Mouse (Mus musculus): ENCODE measurements at regions not wholly inside any gene's neighbourhood (a gene's known extent, or its start where the extent isn't known, plus 50 kb on each side); places are given as distances from the start of the nearest gene placed in this dataset.

- no peaks in the 10 kb centered on the region; a peak in 1 of 4 replicates for H3K4me1 ChIP-seq (ENCODE audit: control insufficient read depth in 2 of 2, insufficient read depth in 2 of 2, low read length in 2 of 2, poor library complexity in 1 of 2)
- H3K27ac ChIP-seq (ENCODE audit: insufficient read depth, low read depth, low read length, poor library complexity, severe bottlenecking), result no peak overlapping the region
- no peak for DNase-seq (ENCODE audit: low read depth, low spot score)
- in situ Hi-C loops (cut with MboI; ENCODE audit: low sequenced_read_pairs in 2 of 2, unreplicated experiment in 2 of 2), result no loop called here
- TF ChIP-seq ZC3H11A (IDR thresholded peaks at IDR 0.05; ENCODE audit: borderline replicate concordance, low read depth, low read length) (no peak), ZNF384 (IDR thresholded peaks at IDR 0.05; ENCODE audit: low read depth, low read length) (no peak), MAFK (IDR thresholded peaks at IDR 0.05; ENCODE audit: insufficient read depth, low read depth, low read length) (no peak), HCFC1 (IDR thresholded peaks at IDR 0.05; ENCODE audit: borderline replicate concordance, insufficient read depth, low read length) (no peak), CHD2 (IDR thresholded peaks at IDR 0.05; ENCODE audit: low read depth, low read length) (no peak)
- H3K36me3 ChIP-seq (ENCODE audit: control insufficient read depth, insufficient read depth, low read length, poor library complexity, severe bottlenecking), result no peaks in the 10 kb centered on the region
- H3K9me3 ChIP-seq (ENCODE audit: control insufficient read depth, insufficient read depth, low read depth, low read length), result no peaks in the 10 kb centered on the region
- H3K4me3 ChIP-seq (ENCODE audit: insufficient read depth in 1 of 2, low read depth in 1 of 2, low read length in 2 of 2, poor library complexity in 1 of 2, severe bottlenecking in 1 of 2), result no peak overlapping the region
- H3K9ac ChIP-seq (ENCODE audit: insufficient read depth, low read depth, low read length, poor library complexity, severe bottlenecking), result no peak overlapping the region
Observed at GRCm38 (mm10) chr15:74441889-74442288, 194.3 kb downstream of the Mroh4 start.

GRCm38 (mm10) chr15:74426989-74427388, 209.2 kb downstream of the Mroh4 start:
- in situ Hi-C loops (cut with MboI; ENCODE audit: low sequenced_read_pairs in 2 of 2, unreplicated experiment in 2 of 2), result no loop called here
- Histone ChIP-seq H3K36me3 (ENCODE audit: control insufficient read depth, insufficient read depth, low read length, poor library complexity, severe bottlenecking) (no peaks in the 10 kb centered on the region), H3K27ac (ENCODE audit: insufficient read depth, low read depth, low read length, poor library complexity, severe bottlenecking) (no peak overlapping the region), H3K4me1 (ENCODE audit: control insufficient read depth in 2 of 2, insufficient read depth in 2 of 2, low read length in 2 of 2, poor library complexity in 1 of 2) (no peaks in the 10 kb centered on the region), H3K9me3 (ENCODE audit: control insufficient read depth, insufficient read depth, low read depth, low read length) (no peaks in the 10 kb centered on the region), H3K4me3 (ENCODE audit: insufficient read depth in 1 of 2, low read depth in 1 of 2, low read length in 2 of 2, poor library complexity in 1 of 2, severe bottlenecking in 1 of 2) (no peak overlapping the region), H3K9ac (ENCODE audit: insufficient read depth, low read depth, low read length, poor library complexity, severe bottlenecking) (no peak overlapping the region)
- no peak for TF ChIP-seq HCFC1 (IDR thresholded peaks at IDR 0.05; ENCODE audit: borderline replicate concordance, insufficient read depth, low read length)
- DNase-seq (ENCODE audit: low read depth, low spot score), result no peak

- in situ Hi-C loops (cut with MboI; ENCODE audit: low sequenced_read_pairs in 2 of 2, unreplicated experiment in 2 of 2), result no loop called here
- no peak for DNase-seq (ENCODE audit: low read depth, low spot score)
Observed at GRCm38 (mm10) chr15:74423001-74423400, 213.2 kb downstream of the Mroh4 start.

GRCm38 (mm10) chr15:74420550-74420949, 215.6 kb downstream of the Mroh4 start:
- DNase-seq (ENCODE audit: low read depth, low spot score), result no peak
- no peaks in the 10 kb centered on the region for H3K36me3 ChIP-seq (ENCODE audit: control insufficient read depth, insufficient read depth, low read length, poor library complexity, severe bottlenecking)
- TF ChIP-seq MAFK (IDR thresholded peaks at IDR 0.05; ENCODE audit: insufficient read depth, low read depth, low read length), result no peak
- no peak for TF ChIP-seq ZC3H11A (IDR thresholded peaks at IDR 0.05; ENCODE audit: borderline replicate concordance, low read depth, low read length)
- no peak for TF ChIP-seq CHD2 (IDR thresholded peaks at IDR 0.05; ENCODE audit: low read depth, low read length)
- TF ChIP-seq HCFC1 (IDR thresholded peaks at IDR 0.05; ENCODE audit: borderline replicate concordance, insufficient read depth, low read length), result no peak
- TF ChIP-seq ZNF384 (IDR thresholded peaks at IDR 0.05; ENCODE audit: low read depth, low read length), result no peak
- H3K9ac ChIP-seq (ENCODE audit: insufficient read depth, low read depth, low read length, poor library complexity, severe bottlenecking), result no peak overlapping the region
- in situ Hi-C loops (cut with MboI; ENCODE audit: low sequenced_read_pairs in 2 of 2, unreplicated experiment in 2 of 2), result no loop called here
- H3K4me1 ChIP-seq (ENCODE audit: control insufficient read depth in 2 of 2, insufficient read depth in 2 of 2, low read length in 2 of 2, poor library complexity in 1 of 2), result no peaks in the 10 kb centered on the region
- H3K9me3 ChIP-seq (ENCODE audit: control insufficient read depth, insufficient read depth, low read depth, low read length), result no peaks in the 10 kb centered on the region
- no peak overlapping the region for H3K4me3 ChIP-seq (ENCODE audit: insufficient read depth in 1 of 2, low read depth in 1 of 2, low read length in 2 of 2, poor library complexity in 1 of 2, severe bottlenecking in 1 of 2)
- no peak overlapping the region for H3K27ac ChIP-seq (ENCODE audit: insufficient read depth, low read depth, low read length, poor library complexity, severe bottlenecking)

More at GRCm38 (mm10) chr15:74423001-74423400, 213.2 kb downstream of the Mroh4 start:
- Histone ChIP-seq H3K9ac (ENCODE audit: insufficient read depth, low read depth, low read length, poor library complexity, severe bottlenecking) (no peak overlapping the region), H3K4me1 (ENCODE audit: control insufficient read depth in 2 of 2, insufficient read depth in 2 of 2, low read length in 2 of 2, poor library complexity in 1 of 2) (no peaks in the 10 kb centered on the region), H3K4me3 (ENCODE audit: insufficient read depth in 1 of 2, low read depth in 1 of 2, low read length in 2 of 2, poor library complexity in 1 of 2, severe bottlenecking in 1 of 2) (no peak overlapping the region), H3K9me3 (ENCODE audit: control insufficient read depth, insufficient read depth, low read depth, low read length) (no peaks in the 10 kb centered on the region), H3K36me3 (ENCODE audit: control insufficient read depth, insufficient read depth, low read length, poor library complexity, severe bottlenecking) (no peaks in the 10 kb centered on the region), H3K27ac (ENCODE audit: insufficient read depth, low read depth, low read length, poor library complexity, severe bottlenecking) (no peak overlapping the region)
- TF ChIP-seq MAFK (IDR thresholded peaks at IDR 0.05; ENCODE audit: insufficient read depth, low read depth, low read length), result no peak
- no peak for TF ChIP-seq HCFC1 (IDR thresholded peaks at IDR 0.05; ENCODE audit: borderline replicate concordance, insufficient read depth, low read length)
- TF ChIP-seq ZNF384 (IDR thresholded peaks at IDR 0.05; ENCODE audit: low read depth, low read length), result no peak
- TF ChIP-seq ZC3H11A (IDR thresholded peaks at IDR 0.05; ENCODE audit: borderline replicate concordance, low read depth, low read length), result no peak
- no peak for TF ChIP-seq CHD2 (IDR thresholded peaks at IDR 0.05; ENCODE audit: low read depth, low read length)

GRCm38 (mm10) chr15:74418635-74419034, 217.5 kb downstream of the Mroh4 start:
- in situ Hi-C loops (cut with MboI; ENCODE audit: low sequenced_read_pairs in 2 of 2, unreplicated experiment in 2 of 2), result no loop called here
- Histone ChIP-seq H3K9me3 (ENCODE audit: control insufficient read depth, insufficient read depth, low read depth, low read length) (no peaks in the 10 kb centered on the region), H3K36me3 (ENCODE audit: control insufficient read depth, insufficient read depth, low read length, poor library complexity, severe bottlenecking) (no peaks in the 10 kb centered on the region), H3K4me3 (ENCODE audit: insufficient read depth in 1 of 2, low read depth in 1 of 2, low read length in 2 of 2, poor library complexity in 1 of 2, severe bottlenecking in 1 of 2) (no peak overlapping the region), H3K4me1 (ENCODE audit: control insufficient read depth in 2 of 2, insufficient read depth in 2 of 2, low read length in 2 of 2, poor library complexity in 1 of 2) (no peaks in the 10 kb centered on the region), H3K9ac (ENCODE audit: insufficient read depth, low read depth, low read length, poor library complexity, severe bottlenecking) (no peak overlapping the region), H3K27ac (ENCODE audit: insufficient read depth, low read depth, low read length, poor library complexity, severe bottlenecking) (no peak overlapping the region)
- no peak for DNase-seq (ENCODE audit: low read depth, low spot score)
- no peak for TF ChIP-seq HCFC1 (IDR thresholded peaks at IDR 0.05; ENCODE audit: borderline replicate concordance, insufficient read depth, low read length)
- no peak for TF ChIP-seq CHD2 (IDR thresholded peaks at IDR 0.05; ENCODE audit: low read depth, low read length)
- TF ChIP-seq MAFK (IDR thresholded peaks at IDR 0.05; ENCODE audit: insufficient read depth, low read depth, low read length), result no peak
- TF ChIP-seq ZC3H11A (IDR thresholded peaks at IDR 0.05; ENCODE audit: borderline replicate concordance, low read depth, low read length), result no peak
- TF ChIP-seq ZNF384 (IDR thresholded peaks at IDR 0.05; ENCODE audit: low read depth, low read length), result no peak

Measured in ES-E14 (cell line).